12 mouse cellular contexts compared by ENCODE assay signal in the genomic region with DNA sequence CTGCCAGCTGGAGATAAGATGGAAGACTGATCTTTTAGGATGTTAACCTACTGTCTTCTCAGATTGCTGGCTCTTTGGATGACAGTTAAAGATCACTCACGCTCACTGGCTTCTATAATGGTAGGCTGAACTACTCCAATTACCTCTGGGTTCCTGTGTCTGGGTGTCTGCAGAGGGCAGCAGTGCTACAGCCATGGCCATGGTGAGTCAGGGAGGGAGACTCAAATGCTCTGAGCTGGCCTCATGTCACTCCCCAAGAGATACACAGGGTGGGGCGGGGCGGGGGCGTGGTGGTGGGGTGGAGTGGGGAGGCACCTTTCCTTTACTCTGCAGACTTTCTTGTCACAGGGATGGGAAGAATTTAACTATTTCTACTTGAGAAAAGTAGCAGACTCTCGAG. TPM values are rescaled to one million over a fixed set of nuclear protein-coding genes. Genes with fewer than 3 reads are reported as not detected.
DNase-seq lines count a peak whose midpoint lies in the region; ATAC-seq and TF ChIP-seq lines count a peak whose summit lies in the region.
"Had no signal": no experiment of that assay in that cellular context is flagged by ENCODE, and none has a peak within 500 bp of the region (broad histone marks: within the 10 kb centered on the region; RNA-seq: fewer than 3 reads in every experiment).

No protein-coding gene starts in this region.

- 20% methylated on average over 5 of the region's 5 CpGs for WGBS in kidney, embryonic 15.5 days
- WGBS in kidney, embryonic 16.5 days: 38% methylated on average over 5 of the region's 5 CpGs
- 56% methylated on average over 5 of the region's 5 CpGs for WGBS in embryonic facial prominence, embryonic 15.5 days
- 40% methylated on average over 5 of the region's 5 CpGs for WGBS in liver, postnatal 0 days (ENCODE audit: insufficient replicate concordance)

- no peak overlapping the region for H3K4me3 ChIP-seq in kidney, embryonic 15.5 days (replicated peaks)
- H3K4me3 ChIP-seq in kidney, embryonic 16.5 days (ENCODE audit: low read length): no peak overlapping the region
- no peak overlapping the region for H3K4me3 ChIP-seq in embryonic facial prominence, embryonic 15.5 days (replicated peaks)
- H3K4me3 ChIP-seq in liver, postnatal 0 days (ENCODE audit: low read depth, low read length): no peak overlapping the region
- H3K4me3 ChIP-seq: erythroblast, embryonic 14.5 days; hindbrain, embryonic 15.5 days; limb, embryonic 15.5 days had no signal

- DNase-seq in adrenal gland, adult 2 months: peak; percentile 43
- no peak for DNase-seq in adrenal gland, postnatal 4 days (ENCODE audit: low spot score in 2 of 2)
- DNase-seq in liver, postnatal 0 days: no peak
- no peak for DNase-seq in layer of hippocampus, postnatal 36 days
- no peak for DNase-seq in right cerebral cortex, postnatal 25 days
- DNase-seq: cerebellum, adult 11 months had no signal

- H3K4me2 ChIP-seq in kidney, embryonic 15.5 days: no peak overlapping the region
- no peak overlapping the region for H3K4me2 ChIP-seq in kidney, embryonic 16.5 days (replicated peaks; ENCODE audit: low read depth, low read length)
- no peak overlapping the region for H3K4me2 ChIP-seq in embryonic facial prominence, embryonic 15.5 days (replicated peaks)
- H3K4me2 ChIP-seq in liver, postnatal 0 days (ENCODE audit: low read depth, low read length): no peak overlapping the region
- H3K4me2 ChIP-seq: hindbrain, embryonic 15.5 days; limb, embryonic 15.5 days had no signal

- no peaks in the 10 kb centered on the region for H3K4me1 ChIP-seq in kidney, embryonic 15.5 days
- no peaks in the 10 kb centered on the region for H3K4me1 ChIP-seq in kidney, embryonic 16.5 days (ENCODE audit: insufficient read depth, low read length)
- H3K4me1 ChIP-seq in embryonic facial prominence, embryonic 15.5 days: no peaks in the 10 kb centered on the region
- no peaks in the 10 kb centered on the region for H3K4me1 ChIP-seq in liver, postnatal 0 days (ENCODE audit: insufficient read depth)
- H3K4me1 ChIP-seq: hindbrain, embryonic 15.5 days; limb, embryonic 15.5 days had no signal

- H3K36me3 ChIP-seq in kidney, embryonic 15.5 days: no peaks in the 10 kb centered on the region
- H3K36me3 ChIP-seq in kidney, embryonic 16.5 days (ENCODE audit: insufficient read depth, low read length): no peaks in the 10 kb centered on the region
- H3K36me3 ChIP-seq in embryonic facial prominence, embryonic 15.5 days: no peaks in the 10 kb centered on the region
- H3K36me3 ChIP-seq in liver, postnatal 0 days (replicated peaks; ENCODE audit: insufficient read depth, low read length): no peaks in the 10 kb centered on the region
- H3K36me3 ChIP-seq: hindbrain, embryonic 15.5 days; limb, embryonic 15.5 days had no signal

- TF ChIP-seq EP300 in liver, postnatal 0 days (IDR thresholded peaks at IDR 0.05; ENCODE audit: low read depth): no peak

- H3K9me3 ChIP-seq in kidney, embryonic 15.5 days (replicated peaks): no peaks in the 10 kb centered on the region
- H3K9me3 ChIP-seq in kidney, embryonic 16.5 days (ENCODE audit: low read length): no peaks in the 10 kb centered on the region
- H3K9me3 ChIP-seq in embryonic facial prominence, embryonic 15.5 days (replicated peaks): no peaks in the 10 kb centered on the region
- H3K9me3 ChIP-seq in liver, postnatal 0 days (ENCODE audit: low read length): no peaks in the 10 kb centered on the region
- H3K9me3 ChIP-seq: hindbrain, embryonic 15.5 days; limb, embryonic 15.5 days had no signal

- peak; percentile 53 for ATAC-seq in kidney, embryonic 15.5 days (replicated peaks; ENCODE audit: low FRiP score)
- no peak for ATAC-seq in kidney, embryonic 16.5 days (ENCODE audit: low FRiP score, low TSS enrichment)
- ATAC-seq in embryonic facial prominence, embryonic 15.5 days (ENCODE audit: insufficient number of reproducible peaks, low FRiP score, low TSS enrichment, low read depth): 0 out of 2 replicates have a peak, but pooled peaks have one; percentile 34
- no peak for ATAC-seq in liver, postnatal 0 days

- peak; percentile 30 for TF ChIP-seq CTCF in liver, postnatal 0 days (IDR thresholded peaks at IDR 0.05; ENCODE audit: low read depth)

- H3K27me3 ChIP-seq in kidney, embryonic 15.5 days: no peaks in the 10 kb centered on the region
- H3K27me3 ChIP-seq in kidney, embryonic 16.5 days (ENCODE audit: insufficient read depth, low read length): no peaks in the 10 kb centered on the region
- no peaks in the 10 kb centered on the region for H3K27me3 ChIP-seq in embryonic facial prominence, embryonic 15.5 days
- no peaks in the 10 kb centered on the region for H3K27me3 ChIP-seq in liver, postnatal 0 days (ENCODE audit: insufficient read depth, low read length)
- H3K27me3 ChIP-seq: hindbrain, embryonic 15.5 days; limb, embryonic 15.5 days had no signal

- H3K9ac ChIP-seq in kidney, embryonic 15.5 days: no peak overlapping the region
- no peak overlapping the region for H3K9ac ChIP-seq in kidney, embryonic 16.5 days (replicated peaks; ENCODE audit: low read length)
- H3K9ac ChIP-seq in embryonic facial prominence, embryonic 15.5 days: no peak overlapping the region
- no peak overlapping the region for H3K9ac ChIP-seq in liver, postnatal 0 days (replicated peaks)
- H3K9ac ChIP-seq: hindbrain, embryonic 15.5 days; limb, embryonic 15.5 days had no signal

- H3K27ac ChIP-seq in kidney, embryonic 15.5 days: no peak overlapping the region
- H3K27ac ChIP-seq in kidney, embryonic 16.5 days (ENCODE audit: low read length): no peak overlapping the region
- H3K27ac ChIP-seq in embryonic facial prominence, embryonic 15.5 days (replicated peaks): no peak overlapping the region
- H3K27ac ChIP-seq in liver, postnatal 0 days (ENCODE audit: low read depth): no peak overlapping the region
- H3K27ac ChIP-seq: hindbrain, embryonic 15.5 days; limb, embryonic 15.5 days had no signal

RNA-seq across cellular contexts. Expression of gene 1810013L24Rik, which starts 42.1 kb away (rescaled TPM):
- 10 to 100 TPM; 75.7 to 77.0 TPM for total RNA-seq in adrenal gland, adult 2 months (2021)
- 12.8 and 14.9 TPM in 2 replicates for polyA plus RNA-seq in adrenal gland, adult 2 months (2012; rRNA removed)
- 10 to 100 TPM; 80.3 to 82.8 TPM for total RNA-seq in adrenal gland, postnatal 4 days (2021)
- 20.4 and 20.8 TPM in 2 replicates for polyA plus RNA-seq in kidney, embryonic 15.5 days (2015; fragmentation: Nextera tagmentation; extraction: Ambion mirVana)
- polyA plus RNA-seq in kidney, embryonic 16.5 days (2015; fragmentation: Nextera tagmentation; extraction: Ambion mirVana): 18.5 and 19.8 TPM in 2 replicates
- polyA plus RNA-seq in embryonic facial prominence, embryonic 15.5 days (2015; fragmentation: Nextera tagmentation; extraction: Ambion mirVana): 21.6 and 22.8 TPM in 2 replicates
- 7.1 and 7.5 TPM in 2 replicates for polyA plus RNA-seq in liver, postnatal 0 days (2015; fragmentation: Nextera tagmentation; extraction: Ambion mirVana)
- 100 to 1,000 TPM; 109 to 113 TPM for total RNA-seq in layer of hippocampus, postnatal 36 days (2021)

Comparison
In these comparisons a context has a peak if more than half of its experiments do, and no peak if none do; other contexts are left out.
1. ATAC-seq: peak in kidney, embryonic 15.5 days (single experiment) and embryonic facial prominence, embryonic 15.5 days (single experiment); none in kidney, embryonic 16.5 days (single experiment) and liver, postnatal 0 days (single experiment).